Mouse (Mus musculus): Measurements from ENCODE around the gene Sart3. TPM values are rescaled to one million over a fixed set of nuclear protein-coding genes. Genes with fewer than 3 reads are reported as not detected.

Gene Sart3
- polyA plus RNA-seq, 1 experiment from 2014 or later: 44.4 TPM

Other genes starting within 250 kb of the Sart3 start
- 1.4 and 1.8 TPM in 2 replicates for gene Cmklr1, start 122.1 kb downstream of the Sart3 start, polyA plus RNA-seq (2016; fragmentation: Nextera tagmentation; extraction: Ambion mirVana)
- gene 1700069L16Rik, start 47.7 kb downstream of the Sart3 start, polyA plus RNA-seq (2016; fragmentation: Nextera tagmentation; extraction: Ambion mirVana): not detected in 2 replicates
- 6.1 and 6.9 TPM in 2 replicates for gene Ficd, start 36.7 kb downstream of the Sart3 start, polyA plus RNA-seq (2016; fragmentation: Nextera tagmentation; extraction: Ambion mirVana)
- gene Iscu, start 238 bp upstream of the Sart3 start, polyA plus RNA-seq (2016; fragmentation: Nextera tagmentation; extraction: Ambion mirVana): 111 and 112 TPM in 2 replicates
- gene Tmem119, start 28.0 kb upstream of the Sart3 start, polyA plus RNA-seq (2016; fragmentation: Nextera tagmentation; extraction: Ambion mirVana): 13.0 and 13.4 TPM in 2 replicates
- gene Selplg, start 60.1 kb upstream of the Sart3 start, polyA plus RNA-seq (2016; fragmentation: Nextera tagmentation; extraction: Ambion mirVana): 0.51 and 0.72 TPM in 2 replicates
- 137 and 141 TPM in 2 replicates for gene Coro1c, start 136.2 kb upstream of the Sart3 start, polyA plus RNA-seq (2016; fragmentation: Nextera tagmentation; extraction: Ambion mirVana)
- gene Ssh1, start 221.4 kb upstream of the Sart3 start, polyA plus RNA-seq (2016; fragmentation: Nextera tagmentation; extraction: Ambion mirVana): 19.0 and 21.4 TPM in 2 replicates
- gene Dao, start 231.2 kb upstream of the Sart3 start, polyA plus RNA-seq (2016; fragmentation: Nextera tagmentation; extraction: Ambion mirVana): not detected in 2 replicates

Measured in heart, embryonic 12.5 days (tissue).